ENCODE assay signal across 21 mouse cellular contexts in the genomic region with DNA sequence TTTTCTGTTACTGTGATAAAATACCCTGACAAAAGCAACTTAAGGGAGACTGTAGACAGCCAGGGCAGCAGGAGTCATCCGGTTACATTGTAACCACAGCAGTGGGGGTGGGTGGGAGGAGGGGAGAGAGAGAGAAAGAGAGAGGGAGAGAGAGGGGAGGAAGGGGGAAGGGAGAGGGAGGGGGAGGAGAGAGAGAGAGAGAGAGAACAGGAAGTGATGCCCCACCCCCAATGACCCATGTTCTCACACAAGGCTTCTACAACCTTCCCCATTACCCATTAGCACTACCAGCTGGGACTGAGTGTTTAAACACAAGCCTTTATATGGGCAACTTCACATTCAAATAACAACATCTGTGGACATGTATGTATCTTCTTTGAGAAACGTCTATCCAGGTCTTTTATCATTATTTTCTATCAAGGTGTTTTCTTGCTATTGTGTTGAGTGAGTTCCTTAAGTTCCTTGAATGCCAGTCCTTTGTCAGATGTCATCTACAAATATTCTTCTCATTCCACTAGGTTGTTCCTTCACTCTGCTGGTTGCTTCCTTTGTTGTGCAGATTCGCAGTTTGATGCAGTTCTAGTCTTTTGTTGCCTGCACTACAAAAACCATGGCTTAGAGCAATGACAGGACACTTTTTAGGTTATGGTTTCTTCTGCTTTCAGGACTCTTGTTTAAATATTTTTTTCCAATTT.
DNase-seq lines count a peak whose midpoint lies in the region; ATAC-seq lines count a peak whose summit lies in the region.
"Had no signal": no experiment of that assay in that cellular context is flagged by ENCODE, and none has a peak within 500 bp of the region (broad histone marks: within the 10 kb centered on the region; RNA-seq: fewer than 3 reads in every experiment).

No protein-coding gene starts in this region.

- peak; percentile 81 for DNase-seq in ES-CJ7 (ENCODE audit: low read depth, low spot score)
- DNase-seq in R1 (ENCODE audit: low read depth, low spot score) = peak; percentile 95
- peak; percentile 32 to 42 for DNase-seq in thymus, postnatal 10 days (ENCODE audit: low spot score in 2 of 2)
- no peak for DNase-seq in MN1 (ENCODE audit: low spot score)
- no peak for DNase-seq in retina, embryonic 14.5 days (ENCODE audit: low spot score)
- DNase-seq: adrenal gland, adult 2 months; adrenal gland, postnatal 25 days; cerebellum, adult 11 months; cerebellum, adult 8-10 months; cerebellum, postnatal 25 days; gastrocnemius, postnatal 14 days; heart, adult 2 months had no signal

- H3K36me3 ChIP-seq in hindbrain, embryonic 13.5 days = no peaks in the 10 kb centered on the region
- H3K36me3 ChIP-seq: embryonic facial prominence, embryonic 12.5 days; G1E; heart, embryonic 15.5 days; hindbrain, embryonic 10.5 days; hindbrain, embryonic 15.5 days had no signal

- H3K9ac ChIP-seq in hindbrain, embryonic 13.5 days = no peak overlapping the region
- H3K9ac ChIP-seq: embryonic facial prominence, embryonic 12.5 days; heart, embryonic 15.5 days; hindbrain, embryonic 15.5 days had no signal

- no peaks in the 10 kb centered on the region for H3K27me3 ChIP-seq in hindbrain, embryonic 13.5 days
- H3K27me3 ChIP-seq: embryonic facial prominence, embryonic 12.5 days; heart, embryonic 15.5 days; hindbrain, embryonic 15.5 days had no signal

- no peak overlapping the region for H3K4me3 ChIP-seq in hindbrain, embryonic 13.5 days
- H3K4me3 ChIP-seq: embryonic facial prominence, embryonic 12.5 days; heart, adult 2 months; heart, embryonic 15.5 days; hindbrain, embryonic 10.5 days; hindbrain, embryonic 15.5 days had no signal

- ATAC-seq in hindbrain, embryonic 13.5 days (ENCODE audit: low FRiP score) = no peak
- ATAC-seq: forebrain, embryonic 16.5 days; intestine, embryonic 16.5 days had no signal

- H3K27ac ChIP-seq in hindbrain, embryonic 13.5 days = no peak overlapping the region
- H3K27ac ChIP-seq: embryonic facial prominence, embryonic 12.5 days; heart, adult 2 months; heart, embryonic 15.5 days; hindbrain, embryonic 10.5 days; hindbrain, embryonic 15.5 days had no signal

- H3K9me3 ChIP-seq in hindbrain, embryonic 13.5 days = no peaks in the 10 kb centered on the region
- H3K9me3 ChIP-seq: embryonic facial prominence, embryonic 12.5 days; heart, embryonic 15.5 days; hindbrain, embryonic 10.5 days; hindbrain, embryonic 15.5 days had no signal

- 58% methylated on average over 3 of the region's 3 CpGs for WGBS in hindbrain, embryonic 13.5 days

- no peaks in the 10 kb centered on the region for H3K4me1 ChIP-seq in hindbrain, embryonic 13.5 days (replicated peaks)
- H3K4me1 ChIP-seq: embryonic facial prominence, embryonic 12.5 days; heart, embryonic 15.5 days; hindbrain, embryonic 10.5 days; hindbrain, embryonic 15.5 days had no signal

- no peak overlapping the region for H3K4me2 ChIP-seq in hindbrain, embryonic 13.5 days
- H3K4me2 ChIP-seq: embryonic facial prominence, embryonic 12.5 days; heart, embryonic 11.5 days; heart, embryonic 15.5 days; hindbrain, embryonic 15.5 days had no signal

Comparison
In these comparisons a context has a peak if more than half of its experiments do, and no peak if none do; other contexts are left out.
1. DNase-seq: peak in ES-CJ7 (single experiment), R1 (single experiment) and thymus, postnatal 10 days (2 of 2); none in MN1 (single experiment) and retina, embryonic 14.5 days (single experiment).